Mouse (Mus musculus) cerebellum, adult (tissue): ENCODE measurements around the gene Selenow.

Source experiments
- ATAC-seq: cut with Nextera tagmentation; 2 replicates; pipeline ENCODE4 v1.9.2; 2017; ENCODE audit warnings: mild to moderate bottlenecking, moderate library complexity, mixed read lengths; ENCODE audit not compliant: insufficient number of reproducible peaks, low FRiP score, low TSS enrichment

Selenow gene

DNA sequence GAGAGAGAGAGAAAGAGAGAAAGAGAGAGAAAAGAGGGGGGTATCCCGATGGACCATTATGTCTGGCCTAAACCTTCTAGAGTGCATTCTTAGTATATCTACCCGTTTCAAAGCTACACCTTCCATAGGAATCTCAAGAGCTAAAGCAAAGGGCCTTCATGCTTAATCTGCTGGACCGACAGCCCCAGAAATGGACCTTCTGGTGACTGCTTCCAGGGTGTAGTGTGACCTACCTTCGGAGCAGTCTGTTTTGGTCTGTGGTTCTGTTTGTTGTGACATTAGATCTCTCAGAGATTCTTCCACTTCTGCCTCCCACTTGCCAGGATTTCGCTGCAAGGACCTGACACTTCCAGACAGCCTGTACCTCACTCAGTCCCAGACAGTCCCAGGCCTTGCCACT lies 11.7 kb downstream of the Selenow start:
- no peak for ATAC-seq

DNA sequence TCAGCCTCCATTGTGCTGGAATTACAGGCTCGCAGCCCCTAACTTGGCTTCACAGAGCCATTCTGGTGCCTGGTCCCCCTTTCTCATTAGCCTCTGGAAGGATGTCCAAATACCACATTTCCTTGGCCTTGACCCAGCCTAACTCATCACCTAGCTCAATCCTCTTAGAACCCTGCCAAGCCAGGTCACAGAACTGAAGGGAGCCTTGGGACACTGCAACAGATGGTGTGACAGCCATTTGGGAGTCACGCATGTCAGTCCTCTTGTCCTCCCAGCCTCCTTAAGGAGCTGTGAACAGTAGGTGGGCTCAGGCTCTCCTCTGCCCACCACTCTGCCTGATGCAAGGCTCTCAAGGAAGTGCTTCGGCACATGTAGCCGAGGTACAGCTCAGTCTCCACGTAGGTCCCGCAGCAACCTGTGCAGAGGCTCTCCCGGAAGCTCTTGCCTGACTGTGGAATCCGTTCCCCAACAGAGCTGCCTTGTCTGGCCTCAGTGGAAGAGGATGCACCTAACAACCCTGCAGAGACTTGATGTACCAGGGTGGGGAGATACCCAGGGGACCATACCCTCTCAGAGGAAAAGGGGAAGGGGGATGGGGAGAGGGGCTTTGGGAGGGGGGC lies 14.1 kb downstream of the Selenow start:
- no peak for ATAC-seq

DNA sequence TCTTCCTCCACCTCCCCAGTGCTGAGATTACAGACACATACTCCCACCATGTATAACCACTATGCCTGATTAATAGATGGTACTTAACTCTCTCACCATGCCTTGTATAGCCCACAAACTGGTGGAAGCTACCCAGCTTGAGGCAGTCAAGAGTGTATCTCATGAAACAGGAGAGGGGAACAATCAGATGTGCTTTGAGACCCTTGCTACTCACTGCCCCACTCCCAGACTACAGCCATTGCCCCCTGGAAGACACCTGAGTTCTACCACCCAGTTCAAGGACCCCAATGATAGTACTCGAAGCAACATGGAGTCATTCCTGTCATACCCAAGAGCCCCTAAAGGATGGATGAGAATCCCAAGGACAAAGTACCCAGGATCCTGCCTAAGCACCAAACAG lies 15.6 kb downstream of the Selenow start:
- no peak for ATAC-seq

DNA sequence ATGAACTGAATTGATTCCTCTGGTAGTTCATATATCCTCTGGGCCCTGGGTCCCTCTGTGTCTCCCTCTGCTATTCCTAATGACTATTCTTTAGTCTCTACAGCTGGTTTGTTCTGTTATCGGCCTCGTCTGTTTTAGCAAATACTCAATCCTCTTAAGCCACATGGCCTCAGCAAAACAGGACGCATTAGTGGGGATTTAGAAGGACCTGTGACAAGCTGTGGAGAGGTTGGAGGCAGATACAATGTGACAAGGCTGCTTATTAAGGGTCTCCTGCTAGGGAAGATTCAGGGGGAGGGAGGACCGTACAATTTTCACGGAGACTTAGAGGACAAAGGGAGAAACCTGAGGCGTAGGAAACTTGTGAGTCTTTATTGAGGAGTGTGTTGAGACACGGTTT lies 16.3 kb downstream of the Selenow start:
- no peak for ATAC-seq

DNA sequence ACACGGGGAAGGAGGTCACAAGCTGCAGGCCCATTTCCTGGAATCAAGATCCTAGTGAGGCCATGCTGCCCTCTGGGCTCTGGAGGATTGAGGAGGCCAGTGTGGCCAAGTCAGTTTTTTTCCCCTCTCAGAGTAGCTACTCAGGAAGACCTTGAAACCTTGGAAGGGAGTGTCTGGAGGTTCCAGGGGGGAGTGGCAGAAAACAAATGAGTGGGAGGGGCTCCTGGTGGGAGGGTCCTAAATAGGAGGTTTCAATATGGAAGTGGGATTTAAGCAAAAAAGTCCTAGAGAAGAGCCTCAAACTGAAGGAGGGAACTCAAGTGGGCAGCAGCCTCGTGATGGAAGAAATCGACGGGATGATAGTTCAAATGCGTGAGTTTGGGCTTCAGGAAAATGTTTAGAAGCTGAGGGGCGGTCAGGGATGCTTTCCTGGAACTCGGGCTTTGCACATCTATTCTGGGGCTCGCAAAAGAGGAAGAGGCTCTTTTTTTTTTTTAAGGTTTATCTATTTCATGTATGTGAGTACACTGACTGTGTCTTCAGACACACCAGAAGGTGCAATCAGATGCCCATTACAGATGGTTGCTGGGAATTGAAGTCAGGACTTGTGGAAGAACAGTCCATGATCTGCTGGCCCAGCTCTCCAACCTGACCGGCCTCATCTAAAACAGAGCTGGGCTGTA lies 20.7 kb downstream of the Selenow start:
- ATAC-seq: no peak

DNA sequence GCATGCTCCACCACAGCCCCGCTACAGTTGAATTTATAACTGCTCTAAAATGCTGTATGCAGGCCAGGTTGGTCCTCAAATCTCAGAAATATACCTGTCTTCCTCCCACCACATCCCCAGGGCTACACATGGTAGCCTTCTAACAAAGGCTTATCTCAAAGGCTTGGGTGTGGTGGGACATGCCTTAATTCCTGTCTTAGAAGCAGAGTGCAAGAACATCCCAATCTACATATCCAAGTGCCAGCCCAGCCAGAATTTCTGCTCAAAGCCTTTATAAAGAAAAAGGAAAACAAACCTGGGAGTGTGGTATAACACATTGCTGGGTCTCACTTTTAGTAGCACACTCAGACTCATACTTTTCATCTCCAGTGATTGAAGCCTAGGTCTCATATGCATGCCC lies 28.0 kb downstream of the Selenow start:
- ATAC-seq: no peak

DNA sequence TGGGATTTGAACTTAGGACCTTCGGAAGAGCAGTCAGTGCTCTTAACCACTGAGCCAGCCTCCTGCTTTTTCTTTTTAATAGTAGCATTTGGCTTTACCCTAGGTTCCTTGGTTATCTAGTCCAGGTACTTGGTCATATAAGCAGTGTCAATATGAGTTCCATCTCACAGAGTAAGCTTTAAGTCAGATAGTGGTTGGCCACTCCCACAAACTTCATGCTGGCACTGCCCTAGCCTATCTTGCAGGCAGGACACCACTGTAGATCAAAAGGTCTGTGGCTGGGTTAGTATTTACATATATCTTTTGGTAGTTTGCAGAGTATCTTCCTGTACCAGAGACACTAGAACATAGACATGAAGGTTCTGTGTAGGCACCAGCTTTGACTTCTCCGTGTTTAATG lies 38.1 kb downstream of the Selenow start:
- ATAC-seq: no peak

DNA sequence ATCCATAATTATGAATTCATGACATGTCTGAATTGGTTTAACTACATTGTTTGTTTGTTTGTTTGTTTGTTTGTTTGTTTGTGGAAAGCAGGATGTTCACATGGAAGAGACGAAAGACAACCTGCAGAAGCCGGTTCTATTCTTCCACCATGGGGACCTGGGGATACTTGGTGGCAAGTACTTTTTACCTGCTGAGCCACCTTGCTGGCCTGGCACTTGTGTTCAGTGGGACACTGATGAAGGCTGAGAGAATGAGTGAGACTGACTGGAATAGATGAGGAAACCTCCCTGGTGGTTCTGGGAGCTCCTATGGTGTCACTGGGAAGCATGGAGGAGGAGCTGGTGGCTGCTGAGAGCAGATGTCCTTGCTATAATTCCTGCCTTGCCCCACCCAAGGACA lies 39.9 kb downstream of the Selenow start, which contains the start of gene Crxos:
TSS of gene Crxos (plus strand) at position 301 of the 400 bp plus-strand sequence.
- no peak for ATAC-seq

DNA sequence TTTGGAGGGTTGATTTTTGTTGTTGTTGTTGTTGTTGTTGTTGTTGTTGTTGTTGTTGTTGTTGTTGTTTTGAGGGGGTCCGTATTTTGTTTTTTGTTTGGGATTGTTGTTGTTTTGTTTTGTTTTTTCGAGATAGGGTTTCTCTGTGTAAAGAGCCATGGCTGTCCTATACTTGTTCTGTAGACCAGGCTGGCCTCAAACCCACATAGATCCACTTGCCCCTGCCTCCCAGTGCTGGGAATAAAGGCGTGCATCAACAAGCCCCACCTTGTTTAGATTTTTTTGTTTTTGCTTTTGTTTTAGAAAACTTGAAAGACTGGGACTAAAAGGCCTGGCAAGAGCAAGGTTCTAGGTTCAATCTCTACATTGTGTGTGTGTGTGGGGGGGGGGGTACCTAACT lies 40.4 kb downstream of the Selenow start:
- no peak for ATAC-seq

DNA sequence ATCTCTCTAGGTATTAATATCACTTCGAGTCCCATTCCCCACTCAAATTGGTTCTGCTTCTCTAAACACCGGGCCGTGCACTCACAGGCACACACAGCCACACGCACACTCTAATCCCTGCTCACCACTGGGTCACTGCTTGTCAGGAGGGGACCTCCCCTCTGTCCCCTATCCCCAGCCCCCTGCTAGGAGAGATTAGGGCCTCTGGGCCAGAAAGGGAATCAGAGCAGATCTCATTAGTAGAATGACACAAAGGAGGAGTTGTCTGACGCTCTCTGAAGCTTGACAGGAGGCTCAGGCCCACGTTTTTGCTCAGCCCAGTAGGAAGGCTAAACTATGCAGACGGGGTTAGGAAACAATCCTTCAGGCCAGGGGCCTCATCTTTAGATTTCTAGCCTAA lies 40.8 kb downstream of the Selenow start:
- no peak for ATAC-seq

DNA sequence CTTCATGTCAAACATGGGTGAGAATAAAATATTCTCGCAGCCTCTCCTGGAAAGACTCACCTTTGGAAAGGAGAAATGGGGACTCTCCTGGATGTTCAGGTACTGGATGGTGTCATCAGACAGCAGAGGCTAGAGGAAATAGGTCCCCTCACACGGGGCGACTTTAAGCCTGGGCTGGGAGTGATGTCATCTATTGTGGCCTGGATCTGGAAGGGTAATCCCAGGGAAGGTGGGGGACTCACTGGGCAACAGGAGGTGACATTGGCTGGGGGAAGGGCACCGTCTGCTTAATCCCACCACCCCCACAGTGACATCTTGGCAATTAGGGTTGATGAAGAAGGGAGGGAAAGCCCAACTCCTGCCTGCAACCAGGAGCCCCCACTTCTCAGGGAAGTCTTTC lies 42.4 kb downstream of the Selenow start, which contains the start of gene Crx:
TSS of gene Crx (minus strand) at position 213 of the 400 bp plus-strand sequence.
- ATAC-seq: no peak
